Mouse (Mus musculus) kidney, adult 2 months (tissue): ENCODE measurements around the gene Afmid.

Experiments used
- CTCF ChIP-seq: fragments of 200-500 bp; conservative IDR thresholded peaks from 2 replicates; pipeline ENCODE4 v1.5.1; 2011; ENCODE audit warnings: low read depth, mild to moderate bottlenecking, control low read depth, low read length, moderate library complexity, mixed read lengths; ENCODE audit not compliant: insufficient read depth, insufficient read length
- POLR2A ChIP-seq: fragments of 200-500 bp; IDR thresholded peaks from one replicate; pipeline ENCODE4 v1.6.1; 2011; ENCODE audit warnings: low read depth, low read length, control low read depth

DNA sequence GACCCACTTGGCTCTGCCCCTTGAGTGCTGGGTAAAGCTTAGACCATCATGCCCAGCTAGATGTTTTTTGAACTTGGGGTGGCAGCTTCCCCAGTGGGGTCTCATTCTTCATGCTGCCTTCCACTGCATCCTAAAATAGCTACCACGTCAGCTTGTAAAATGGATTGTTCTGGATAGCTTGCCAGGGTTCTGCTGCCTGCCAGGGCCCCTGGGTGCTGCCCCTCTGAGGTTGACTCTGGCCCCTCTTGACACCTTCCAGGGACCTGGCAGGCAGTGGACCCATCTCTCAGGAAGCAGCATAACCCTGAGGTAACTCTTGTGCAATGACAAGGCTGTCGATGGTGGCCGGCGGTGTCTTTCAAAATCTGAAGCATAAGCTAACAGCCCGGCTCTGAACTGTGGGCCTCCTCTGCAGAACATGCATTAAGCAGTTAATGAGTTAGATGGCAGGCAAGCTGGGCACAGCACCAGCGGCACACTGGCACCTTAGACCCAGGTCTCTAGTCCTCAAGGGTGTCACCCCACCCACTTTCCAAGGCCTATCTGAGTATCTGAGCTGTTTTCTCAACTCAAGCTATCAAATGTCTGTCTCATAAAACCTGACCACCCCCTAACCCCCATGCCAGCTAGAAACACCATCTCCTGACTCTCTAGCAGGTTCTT lies 10.9 kb upstream of the Afmid start:
- TF ChIP-seq CTCF (no peak), POLR2A (no peak)
